Mouse (Mus musculus): ENCODE measurements at regions not wholly inside any gene's neighbourhood (a gene's known extent, or its start where the extent isn't known, plus 50 kb on each side); places are given as distances from the start of the nearest gene placed in this dataset.

- Histone ChIP-seq H3K4me3 (ENCODE audit: control insufficient read depth, insufficient read depth, low read length) (no peak overlapping the region), H3K36me3 (ENCODE audit: control insufficient read depth, insufficient read depth, low read length) (no peaks in the 10 kb centered on the region), H3K27me3 (ENCODE audit: control insufficient read depth, insufficient read depth, low read length) (no peaks in the 10 kb centered on the region), H3K27ac (ENCODE audit: control insufficient read depth, insufficient read depth, low read length) (no peak overlapping the region; the same call in 1 of the 2 replicates), H3K4me1 (replicated peaks; ENCODE audit: control insufficient read depth, insufficient read depth, low read length) (no peaks in the 10 kb centered on the region)
- TF ChIP-seq POLR2A (IDR thresholded peaks at IDR 0.05; ENCODE audit: control insufficient read depth, extremely low read depth, insufficient read depth, low read length, poor library complexity) (no peak), CTCF (IDR thresholded peaks at IDR 0.05; ENCODE audit: borderline replicate concordance, control insufficient read depth, extremely low read depth, insufficient read depth, low read length, poor library complexity) (no peak)
- 68% methylated on average over 5 of the region's 5 CpGs for WGBS
- no peak for DNase-seq
These were observed 192.8 kb downstream of the Fndc1 start for GRCm38 (mm10) chr17:7634291-7634664.

GRCm38 (mm10) chr17:7633382-7634290 lies 193.5 kb downstream of the Fndc1 start:
- WGBS, result 85% methylated on average over 9 of the region's 9 CpGs
- no peak for DNase-seq
- Histone ChIP-seq H3K27me3 (ENCODE audit: control insufficient read depth, insufficient read depth, low read length) (no peaks in the 10 kb centered on the region), H3K4me1 (replicated peaks; ENCODE audit: control insufficient read depth, insufficient read depth, low read length) (no peaks in the 10 kb centered on the region), H3K27ac (ENCODE audit: control insufficient read depth, insufficient read depth, low read length) (no peak overlapping the region; the same call in 1 of the 2 replicates), H3K4me3 (ENCODE audit: control insufficient read depth, insufficient read depth, low read length) (no peak overlapping the region), H3K36me3 (ENCODE audit: control insufficient read depth, insufficient read depth, low read length) (no peaks in the 10 kb centered on the region)
- TF ChIP-seq CTCF (IDR thresholded peaks at IDR 0.05; ENCODE audit: borderline replicate concordance, control insufficient read depth, extremely low read depth, insufficient read depth, low read length, poor library complexity) (no peak), POLR2A (IDR thresholded peaks at IDR 0.05; ENCODE audit: control insufficient read depth, extremely low read depth, insufficient read depth, low read length, poor library complexity) (no peak)

- TF ChIP-seq CTCF (IDR thresholded peaks at IDR 0.05; ENCODE audit: borderline replicate concordance, control insufficient read depth, extremely low read depth, insufficient read depth, low read length, poor library complexity), result no peak
- no peak for TF ChIP-seq POLR2A (IDR thresholded peaks at IDR 0.05; ENCODE audit: control insufficient read depth, extremely low read depth, insufficient read depth, low read length, poor library complexity)
- Histone ChIP-seq H3K27ac (ENCODE audit: control insufficient read depth, insufficient read depth, low read length) (no peak overlapping the region), H3K4me1 (replicated peaks; ENCODE audit: control insufficient read depth, insufficient read depth, low read length) (no peaks in the 10 kb centered on the region), H3K27me3 (ENCODE audit: control insufficient read depth, insufficient read depth, low read length) (no peaks in the 10 kb centered on the region), H3K4me3 (ENCODE audit: control insufficient read depth, insufficient read depth, low read length) (no peak overlapping the region), H3K36me3 (ENCODE audit: control insufficient read depth, insufficient read depth, low read length) (no peaks in the 10 kb centered on the region)
- no peak for DNase-seq
- 93% methylated on average over 3 of the region's 3 CpGs for WGBS
These were observed 201.4 kb downstream of the Fndc1 start for GRCm38 (mm10) chr17:7625746-7626145.

GRCm38 (mm10) chr17:7623392-7623791 lies 203.7 kb downstream of the Fndc1 start:
- H3K4me1 ChIP-seq (replicated peaks; ENCODE audit: control insufficient read depth, insufficient read depth, low read length), result no peaks in the 10 kb centered on the region
- H3K36me3 ChIP-seq (ENCODE audit: control insufficient read depth, insufficient read depth, low read length), result no peaks in the 10 kb centered on the region
- H3K4me3 ChIP-seq (ENCODE audit: control insufficient read depth, insufficient read depth, low read length), result no peak overlapping the region
- TF ChIP-seq CTCF (IDR thresholded peaks at IDR 0.05; ENCODE audit: borderline replicate concordance, control insufficient read depth, extremely low read depth, insufficient read depth, low read length, poor library complexity) (no peak), POLR2A (IDR thresholded peaks at IDR 0.05; ENCODE audit: control insufficient read depth, extremely low read depth, insufficient read depth, low read length, poor library complexity) (no peak)
- DNase-seq, result no peak
- H3K27me3 ChIP-seq (ENCODE audit: control insufficient read depth, insufficient read depth, low read length), result no peaks in the 10 kb centered on the region
- 49% methylated on average over 3 of the region's 3 CpGs for WGBS
- no peak overlapping the region for H3K27ac ChIP-seq (ENCODE audit: control insufficient read depth, insufficient read depth, low read length)

GRCm38 (mm10) chr17:7621262-7621661 lies 205.8 kb downstream of the Fndc1 start:
- no peak overlapping the region for H3K27ac ChIP-seq (ENCODE audit: control insufficient read depth, insufficient read depth, low read length)
- TF ChIP-seq POLR2A (IDR thresholded peaks at IDR 0.05; ENCODE audit: control insufficient read depth, extremely low read depth, insufficient read depth, low read length, poor library complexity) (no peak), CTCF (IDR thresholded peaks at IDR 0.05; ENCODE audit: borderline replicate concordance, control insufficient read depth, extremely low read depth, insufficient read depth, low read length, poor library complexity) (no peak)

GRCm38 (mm10) chr17:7620166-7620565 lies 206.9 kb downstream of the Fndc1 start:
- TF ChIP-seq CTCF (IDR thresholded peaks at IDR 0.05; ENCODE audit: borderline replicate concordance, control insufficient read depth, extremely low read depth, insufficient read depth, low read length, poor library complexity), result no peak
- TF ChIP-seq POLR2A (IDR thresholded peaks at IDR 0.05; ENCODE audit: control insufficient read depth, extremely low read depth, insufficient read depth, low read length, poor library complexity), result no peak
- no peaks in the 10 kb centered on the region for H3K27me3 ChIP-seq (ENCODE audit: control insufficient read depth, insufficient read depth, low read length)
- no peak for DNase-seq
- no peak overlapping the region for H3K4me3 ChIP-seq (ENCODE audit: control insufficient read depth, insufficient read depth, low read length)
- no peak overlapping the region for H3K27ac ChIP-seq (ENCODE audit: control insufficient read depth, insufficient read depth, low read length)
- H3K36me3 ChIP-seq (ENCODE audit: control insufficient read depth, insufficient read depth, low read length), result no peaks in the 10 kb centered on the region
- H3K4me1 ChIP-seq (replicated peaks; ENCODE audit: control insufficient read depth, insufficient read depth, low read length), result no peaks in the 10 kb centered on the region

More at GRCm38 (mm10) chr17:7621262-7621661, 205.8 kb downstream of the Fndc1 start:
- Histone ChIP-seq H3K4me1 (replicated peaks; ENCODE audit: control insufficient read depth, insufficient read depth, low read length) (no peaks in the 10 kb centered on the region), H3K27me3 (ENCODE audit: control insufficient read depth, insufficient read depth, low read length) (no peaks in the 10 kb centered on the region), H3K36me3 (ENCODE audit: control insufficient read depth, insufficient read depth, low read length) (no peaks in the 10 kb centered on the region), H3K4me3 (ENCODE audit: control insufficient read depth, insufficient read depth, low read length) (no peak overlapping the region)
- 90% methylated on average over 2 of the region's 2 CpGs for WGBS
- DNase-seq, result no peak

Measured in thymus, adult 2 months (tissue).